Mouse (Mus musculus) urinary bladder, postnatal 25 days (tissue): Measurements from ENCODE around the gene Ccpg1.

Source experiments
- DNase-seq: peaks from one replicate; pipeline ENCODE4 v3.0.0; 2022; ENCODE audit warnings: low spot score

Gene Ccpg1

GRCm38 (mm10) chr9:73045711-73046110, 60.5 kb downstream of the Ccpg1 start:
- no peak for DNase-seq

DNA sequence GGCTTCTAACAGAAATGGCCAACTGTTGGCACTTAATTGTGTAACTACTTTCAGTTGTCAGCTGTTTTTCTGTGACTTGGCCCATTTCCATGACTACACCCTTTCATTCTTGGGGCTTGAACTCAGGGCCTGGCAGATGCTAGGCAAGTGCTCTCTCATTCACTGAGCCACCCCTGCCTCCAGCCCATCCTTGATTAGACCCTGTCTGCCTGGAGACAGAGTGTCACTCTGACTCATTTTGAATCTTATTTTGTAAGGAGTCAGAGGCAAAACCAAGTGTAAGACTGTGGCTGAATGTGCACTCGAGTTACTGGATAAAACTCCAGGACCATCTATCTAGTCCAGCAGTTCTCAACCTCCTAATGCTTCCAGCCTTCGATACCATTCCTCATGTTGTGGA, 62.7 kb downstream of the Ccpg1 start:
- DNase-seq: no peak

DNA sequence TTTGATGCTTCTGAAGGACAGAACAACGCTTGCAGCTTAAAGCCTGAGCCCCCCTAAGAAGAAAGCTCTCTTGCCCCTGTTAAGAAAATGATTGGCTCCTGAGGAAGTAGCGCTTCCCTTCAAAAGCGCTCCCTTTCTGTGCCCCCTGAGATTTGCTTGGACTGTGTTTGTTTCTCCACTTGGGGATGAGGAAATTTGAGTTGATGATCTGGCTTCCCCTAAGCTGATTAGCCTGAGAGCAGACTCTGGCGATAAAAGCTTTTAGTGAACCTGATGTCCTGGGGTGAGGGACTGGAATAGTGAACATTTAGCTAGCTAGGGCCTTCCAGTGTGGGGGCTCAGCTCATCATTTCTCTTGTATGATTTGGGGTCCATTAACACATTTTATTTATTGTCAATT, 63.7 kb downstream of the Ccpg1 start:
- no peak for DNase-seq

GRCm38 (mm10) chr9:73049833-73050232, 64.6 kb downstream of the Ccpg1 start:
- DNase-seq: no peak

GRCm38 (mm10) chr9:73050606-73051005, 65.4 kb downstream of the Ccpg1 start:
- no peak for DNase-seq

DNA sequence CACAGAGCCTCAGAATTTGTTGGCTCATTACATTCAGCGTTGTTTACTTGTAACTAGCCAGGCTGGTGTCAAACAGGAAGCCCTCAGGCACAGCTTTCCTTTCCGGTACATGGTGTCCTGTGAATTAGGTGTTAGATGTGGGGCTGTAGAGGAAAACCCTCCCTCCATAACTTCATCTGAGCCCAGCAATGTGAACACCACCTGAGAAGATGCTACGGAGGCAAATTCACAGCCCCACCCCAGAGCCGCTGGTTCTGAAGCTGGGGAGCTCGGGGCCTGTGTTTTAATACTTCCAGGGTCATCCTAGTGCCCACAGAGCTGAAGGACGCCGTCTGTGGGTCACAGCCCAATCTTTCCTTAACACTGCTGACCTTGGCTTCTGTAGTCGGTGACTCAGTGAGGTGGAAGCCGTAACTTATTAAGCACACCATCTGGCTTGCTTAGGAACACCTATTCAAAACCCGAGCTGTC, 70.2 kb downstream of the Ccpg1 start:
- no peak for DNase-seq

DNA sequence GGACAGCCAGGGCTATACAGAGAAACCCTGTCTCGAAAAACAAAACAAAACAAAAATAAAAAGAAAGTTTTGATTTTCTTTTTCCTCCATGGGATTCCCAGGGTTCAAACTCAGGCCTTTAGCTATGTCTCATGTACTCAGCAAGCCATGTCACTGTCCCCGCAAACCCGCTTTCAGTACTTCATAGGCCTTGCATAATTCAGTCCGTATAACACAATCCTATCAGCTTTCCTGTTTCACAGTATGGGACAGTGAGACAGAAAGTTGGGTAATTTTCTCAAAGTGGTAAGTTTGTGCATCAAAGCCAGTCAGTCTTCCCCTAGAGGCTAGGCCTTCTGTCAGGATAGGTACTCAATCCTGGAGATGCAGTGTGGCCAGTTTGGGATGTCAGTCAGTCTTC, 74.0 kb downstream of the Ccpg1 start:
- DNase-seq: no peak

- DNase-seq: no peak
These were observed 78.5 kb downstream of the Ccpg1 start for GRCm38 (mm10) chr9:73063621-73064290.
